Mouse (Mus musculus) heart, postnatal 36 days (tissue): ENCODE data around the gene Coa5. TPM values are rescaled to one million over a fixed set of nuclear protein-coding genes. Genes with fewer than 3 reads are reported as not detected.

Source experiments
- DNase-seq, 2 experiments: peaks; one replicate each; pipeline ENCODE4 v3.0.0; 2021 to 2022
- intact Hi-C: fragments of 180-260 bp; cut with DNase I; formaldehyde crosslinking; loops from one replicate; pipeline ENCODE4 v1.15.1; 2025
- total RNA-seq, 2 experiments: library from RNA; stranded (reverse); gene quantifications; 2 replicates each; pipeline ENCODE4 v1.2.3; 2021

Gene Coa5
- 100 to 1,000 TPM in 1 of 2 experiments, 10 to 100 TPM in 1; 88.1 to 111 TPM for total RNA-seq

DNA sequence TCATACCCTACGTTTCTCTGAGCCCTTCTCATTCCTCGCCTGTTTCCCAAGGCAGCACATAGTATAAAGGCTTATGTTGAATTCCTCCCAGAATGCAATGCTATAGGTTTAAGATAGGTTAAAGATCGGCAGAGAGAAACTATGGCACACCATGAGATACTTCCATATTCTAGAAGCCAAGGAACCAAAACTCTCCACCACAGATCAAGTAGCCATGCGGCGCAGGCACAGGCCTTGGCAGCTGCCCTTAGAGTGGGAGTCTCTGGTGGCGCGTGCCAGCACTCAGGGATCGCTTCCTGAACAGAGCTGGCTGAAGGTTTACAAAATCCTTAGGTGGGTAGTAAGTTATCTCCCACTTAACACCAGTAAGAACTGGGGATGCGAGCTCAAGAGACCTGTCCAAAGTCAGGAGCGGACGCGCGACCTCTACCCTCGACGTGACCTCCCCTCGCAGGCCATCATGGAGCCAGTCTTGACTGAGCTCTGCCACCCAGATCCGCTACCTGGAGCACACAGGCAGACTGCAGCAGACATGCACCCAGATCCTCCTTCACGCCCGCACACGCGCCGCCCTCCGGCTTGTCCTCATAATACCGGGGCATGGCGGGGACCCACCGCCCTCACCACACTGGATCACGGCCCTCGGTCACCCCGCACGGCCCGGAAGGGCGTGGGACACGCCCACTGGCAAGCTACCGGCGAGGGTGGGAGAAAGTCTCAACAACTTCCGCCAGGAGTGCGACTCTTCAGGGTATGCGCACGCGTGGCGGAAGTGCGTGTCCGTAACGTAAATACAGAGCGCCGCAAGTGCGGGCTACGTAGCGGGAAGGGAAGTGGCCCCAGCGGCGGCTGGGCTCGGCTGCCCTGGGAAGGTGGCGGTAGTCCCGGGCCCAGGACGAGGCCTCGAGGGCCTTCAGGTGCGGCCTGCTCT lies at the start of gene Coa5, which contains the start of gene Unc50:
Gene Coa5, minus strand, starts transcription at position 738 of the 931 bp plus-strand sequence.
Gene Unc50, plus strand, starts transcription at position 774 of the 931 bp plus-strand sequence.
- peak; percentile 96 for DNase-seq
- intact Hi-C loops: loop anchor here (5.0 to 10.0 kb wide), 3 partner anchors 108 to 565 kb away; partner anchors contain the start of genes Eif5b, Tsga10 and Txndc9

DNA sequence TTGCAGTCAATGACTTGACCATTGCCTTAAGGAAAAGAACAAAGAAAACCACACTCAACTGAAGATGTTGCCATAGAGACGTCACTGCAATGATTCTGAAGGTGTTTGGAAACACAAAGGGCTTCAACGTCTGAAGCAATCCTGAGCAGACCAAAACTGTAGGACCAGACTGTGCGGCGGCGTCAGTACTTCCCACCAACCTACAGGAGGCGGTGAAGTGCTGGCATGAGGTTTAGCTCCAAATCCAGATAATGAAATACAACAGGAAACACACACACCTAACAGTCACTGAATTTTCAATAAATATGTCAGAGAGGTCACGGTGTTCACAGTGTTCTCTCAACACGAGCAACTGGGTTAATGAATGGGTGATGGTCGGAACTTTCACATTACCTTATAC lies 49.2 kb upstream of the Coa5 start:
- intact Hi-C loops: no loop called here
- peak in 1 of 2 experiments; percentile 23 for DNase-seq

DNA sequence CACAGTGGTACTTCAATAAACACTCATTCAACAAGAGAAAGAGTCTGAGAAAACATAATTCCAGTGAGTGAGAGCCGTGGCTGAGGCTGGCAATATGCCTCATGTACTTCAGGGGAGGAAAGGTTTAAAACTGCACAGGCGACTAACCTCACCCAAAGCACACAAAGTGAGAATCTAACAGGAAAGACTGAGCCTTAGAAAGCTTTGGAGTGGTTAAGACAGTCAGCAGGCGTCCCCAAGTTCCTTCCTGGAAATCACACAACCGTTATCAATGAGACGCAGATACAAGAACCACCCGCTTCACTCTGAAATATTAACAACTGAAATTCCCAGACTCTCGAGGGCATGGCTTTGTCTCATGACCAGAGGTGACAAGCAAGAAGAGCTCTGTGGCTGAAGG lies 48.5 kb upstream of the Coa5 start:
- intact Hi-C loops: no loop called here
- no peak for DNase-seq

- DNase-seq: no peak
- intact Hi-C loops: loop anchor here (2.0 kb wide), 1 partner anchor 63 kb away; the partner anchor contains the start of gene Mgat4a
Observed at GRCm38 (mm10) chr1:37477928-37478327, 48.0 kb upstream of the Coa5 start.

- no peak for DNase-seq
- intact Hi-C loops: loop anchor here (2.0 kb wide), 1 partner anchor 64 kb away; the partner anchor contains the start of gene Mgat4a
Observed at GRCm38 (mm10) chr1:37477250-37477649, 47.3 kb upstream of the Coa5 start.

DNA sequence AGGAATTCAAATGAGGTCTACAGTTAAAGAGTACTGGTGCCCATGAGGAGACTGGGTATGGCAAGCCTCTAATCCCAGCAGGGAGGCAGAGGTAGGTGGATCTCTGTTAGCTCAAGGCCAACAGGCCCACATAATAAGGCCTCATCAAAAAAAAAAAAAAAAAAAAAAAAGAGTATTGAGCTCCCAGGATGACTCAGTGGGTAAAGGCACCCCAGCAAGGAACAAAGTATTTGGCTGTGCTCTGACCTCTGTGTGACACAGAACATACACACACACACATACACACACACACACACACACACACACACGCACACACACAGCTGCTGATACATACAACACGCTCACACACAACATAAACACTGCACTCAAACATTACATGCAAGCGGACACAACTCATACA lies 45.4 kb upstream of the Coa5 start:
- intact Hi-C loops: no loop called here
- no peak for DNase-seq

DNA sequence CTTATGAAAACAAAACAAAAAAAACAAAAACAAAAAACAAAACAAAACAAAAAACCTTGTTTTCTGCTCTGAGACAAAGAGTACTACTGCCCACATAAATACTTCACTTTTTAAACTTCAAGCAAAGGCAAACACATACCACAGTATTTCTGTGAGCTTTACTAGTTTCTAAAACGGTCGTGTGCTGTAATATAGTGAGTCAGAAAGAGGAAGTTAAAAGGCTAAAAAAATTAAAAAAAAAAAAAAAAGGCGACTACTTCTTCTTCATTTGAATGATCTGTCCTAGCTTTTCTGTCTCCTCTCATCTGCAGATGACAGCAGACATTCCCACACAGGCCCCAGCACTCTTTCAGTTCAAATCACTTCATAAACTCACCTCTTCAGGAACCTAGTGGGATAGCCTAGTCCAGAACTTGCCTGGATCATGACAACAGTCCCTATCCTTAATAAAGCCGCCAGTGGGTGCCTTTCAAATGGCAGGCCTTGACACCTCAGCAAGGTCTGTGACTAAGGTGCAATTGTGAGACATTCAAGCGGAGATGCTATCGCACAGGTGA lies 44.8 kb upstream of the Coa5 start:
- intact Hi-C loops: no loop called here
- DNase-seq: no peak

DNA sequence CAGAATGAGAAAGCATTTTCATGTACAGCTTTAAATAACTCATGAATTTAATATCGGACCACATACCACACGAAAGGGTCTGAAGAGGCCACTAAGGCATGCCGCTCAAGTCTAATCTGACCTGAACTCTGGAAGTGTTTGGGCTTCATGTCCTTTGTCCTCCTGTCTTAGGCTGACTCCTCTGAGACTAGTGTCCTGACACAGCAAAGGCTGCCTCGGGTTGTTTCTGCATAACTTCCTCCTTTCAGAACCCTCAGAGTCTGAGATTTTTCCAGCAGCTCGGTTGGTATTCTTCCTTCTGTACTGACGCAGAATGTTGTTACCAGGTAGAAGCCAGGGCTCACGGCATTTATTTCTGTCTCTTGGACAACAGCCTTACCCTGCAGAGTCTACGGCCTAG lies 44.1 kb upstream of the Coa5 start:
- intact Hi-C loops: no loop called here
- peak in 1 of 2 experiments; percentile 26 for DNase-seq

DNA sequence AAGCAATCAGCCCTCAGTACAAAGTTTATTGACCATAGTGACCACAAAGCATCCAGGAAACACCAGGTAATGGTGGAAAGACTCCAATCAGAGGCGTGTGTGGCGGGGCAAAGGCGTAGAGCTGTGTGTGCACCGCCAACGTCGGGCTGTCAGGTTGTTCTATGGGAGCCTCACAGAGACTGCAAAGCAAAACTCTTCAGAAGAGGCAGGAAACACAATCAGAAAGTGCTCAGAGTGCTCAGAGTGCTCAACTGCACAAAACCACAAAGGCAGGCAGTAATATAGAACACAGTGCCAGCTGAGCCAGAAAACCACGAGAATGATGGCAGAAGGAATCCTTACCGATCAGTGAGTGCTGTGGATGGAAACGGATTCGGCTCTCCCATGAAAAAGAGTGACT lies 43.3 kb upstream of the Coa5 start:
- intact Hi-C loops: no loop called here
- no peak for DNase-seq

DNA sequence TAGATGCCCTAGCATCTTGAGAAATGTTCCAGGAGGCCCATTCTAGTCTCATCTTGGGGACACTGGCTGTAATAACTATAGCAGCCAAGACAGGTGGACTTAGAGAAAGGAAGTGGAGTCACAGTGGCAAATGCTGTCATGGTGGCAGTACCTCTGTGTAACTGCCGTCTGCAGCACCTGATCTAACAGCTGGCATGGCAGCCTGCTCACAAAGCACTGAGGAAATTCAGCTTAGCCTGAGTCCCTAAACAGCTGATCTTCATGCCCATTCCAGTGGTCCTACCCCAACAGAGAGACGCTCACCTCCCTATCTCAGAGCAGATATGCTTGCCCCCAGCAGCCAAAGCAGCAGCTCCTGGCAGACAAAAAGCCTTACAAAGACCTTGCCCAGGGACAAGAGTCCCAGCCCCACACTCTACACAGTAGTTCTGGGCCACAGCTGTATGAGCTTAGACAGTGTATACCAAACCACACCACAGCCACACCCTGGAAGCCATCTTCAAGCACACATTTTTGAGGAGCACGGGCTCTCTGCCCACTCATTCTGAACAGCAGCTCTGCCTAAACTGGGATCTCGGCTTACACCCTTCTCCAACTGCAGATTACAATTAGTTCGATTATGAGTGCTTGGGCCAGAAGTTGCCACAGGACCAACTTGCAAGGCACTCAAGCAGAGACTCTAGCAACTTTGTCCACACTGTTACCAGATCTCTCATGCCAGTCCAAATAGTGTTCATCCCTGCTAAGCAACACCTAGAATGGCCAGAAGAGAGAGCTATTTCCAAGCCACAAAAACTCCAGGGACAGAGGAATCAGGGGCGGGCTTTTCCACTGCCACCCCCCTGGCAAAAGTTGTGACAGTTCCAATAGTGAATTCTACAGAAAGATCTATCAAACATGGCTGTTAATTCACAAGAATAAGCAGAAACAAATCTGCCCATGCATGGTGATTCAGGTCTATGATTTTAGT lies 41.6 kb upstream of the Coa5 start:
- DNase-seq: no peak
- intact Hi-C loops: loop anchor here (2.0 kb wide), 1 partner anchor 165 kb away; no protein-coding TSS in a partner anchor

- no peak for DNase-seq
- intact Hi-C loops: no loop called here
Observed at GRCm38 (mm10) chr1:37469007-37469406, 39.1 kb upstream of the Coa5 start.

- intact Hi-C loops: no loop called here
- DNase-seq: no peak
Observed at GRCm38 (mm10) chr1:37467806-37468205, 37.9 kb upstream of the Coa5 start.

DNA sequence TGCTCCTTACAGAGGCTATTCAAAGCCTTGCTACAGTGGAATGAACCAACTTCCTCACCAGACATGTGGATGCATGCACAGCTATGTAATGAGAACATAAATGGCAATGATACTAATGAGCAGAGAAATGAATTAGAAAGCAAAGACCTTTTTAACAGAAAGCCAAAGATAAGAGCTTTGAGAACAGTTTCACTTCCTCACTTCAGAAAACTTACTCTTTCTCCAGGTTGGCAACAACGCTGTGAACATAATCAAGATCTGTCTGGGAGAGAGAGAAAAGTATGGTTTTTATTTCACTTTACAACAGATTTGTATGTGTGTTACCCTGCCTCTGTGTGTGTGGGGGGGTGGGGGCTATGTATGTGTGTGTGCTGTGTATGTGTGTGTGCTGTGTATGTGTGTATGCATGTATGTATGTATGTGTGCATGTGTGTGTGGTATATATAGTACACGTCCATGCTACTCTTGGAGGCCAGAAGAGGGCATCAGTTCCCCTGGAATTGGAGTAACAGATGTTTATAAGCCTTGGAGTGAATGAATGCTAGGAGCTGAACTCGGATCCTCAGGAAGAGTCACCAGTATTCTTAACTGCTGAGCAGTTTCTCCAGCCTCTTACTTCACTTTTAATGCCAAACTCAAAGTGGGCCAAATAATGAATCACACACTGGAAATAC lies 36.6 kb upstream of the Coa5 start:
- no peak for DNase-seq
- intact Hi-C loops: no loop called here

GRCm38 (mm10) chr1:37464878-37465452 lies 35.1 kb upstream of the Coa5 start:
- DNase-seq: no peak
- intact Hi-C loops: no loop called here

GRCm38 (mm10) chr1:37457546-37457945 lies 27.6 kb upstream of the Coa5 start:
- intact Hi-C loops: no loop called here
- no peak for DNase-seq

DNA sequence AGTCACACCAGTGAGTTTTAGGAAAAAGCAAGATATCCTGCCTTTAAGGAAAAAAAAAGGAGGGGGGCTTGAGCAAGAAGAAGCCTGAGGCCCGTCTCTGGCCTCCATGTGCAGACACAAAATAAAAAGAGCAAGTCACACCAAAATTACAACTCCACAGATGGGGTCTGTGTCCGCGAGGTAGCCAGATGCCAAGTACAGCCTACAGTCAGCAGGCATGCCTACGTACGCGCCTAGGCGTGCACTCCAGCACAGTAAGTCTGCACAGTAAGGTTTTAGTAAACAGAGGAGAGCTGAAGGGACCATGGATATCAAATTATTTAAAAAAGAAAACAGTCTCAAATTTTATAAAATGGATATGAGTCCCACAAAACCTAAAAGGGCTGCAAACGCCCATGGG lies 21.4 kb upstream of the Coa5 start:
- intact Hi-C loops: no loop called here
- no peak for DNase-seq

DNA sequence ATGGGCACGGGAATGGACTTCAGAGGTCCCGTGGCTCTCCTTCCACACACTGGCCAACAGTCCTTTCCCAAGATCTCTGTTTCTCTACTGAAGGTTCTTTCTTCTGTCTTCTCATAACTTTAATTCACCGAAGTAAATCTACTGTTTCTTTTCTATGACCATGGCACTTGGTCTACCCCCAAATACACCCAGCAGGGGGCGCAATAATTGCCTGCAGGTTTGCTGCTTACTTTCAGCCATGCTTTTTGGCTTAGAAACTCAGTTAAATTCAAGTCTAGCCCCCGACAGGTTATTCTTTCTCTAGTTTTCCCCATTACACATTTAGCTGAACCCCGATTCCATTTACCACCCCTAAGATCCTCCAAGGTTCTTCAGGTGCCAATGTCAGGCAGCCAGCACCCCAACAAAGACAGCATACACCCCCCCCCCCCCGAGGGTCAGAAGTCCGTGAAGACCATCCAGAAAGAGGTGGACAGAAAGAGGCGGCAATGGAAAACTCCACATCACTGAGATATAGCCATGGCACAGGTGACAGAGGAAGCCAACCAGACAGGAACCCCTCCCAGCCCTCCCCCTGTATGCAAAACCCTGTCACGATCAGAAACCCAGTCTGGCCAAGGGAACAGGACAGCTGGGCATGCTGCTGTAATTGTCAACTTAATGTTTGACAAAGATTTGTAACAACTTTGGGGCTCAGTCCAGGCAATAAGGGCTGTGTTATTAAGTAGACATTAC lies 18.6 kb upstream of the Coa5 start:
- intact Hi-C loops: loop anchor here (2.0 kb wide), 1 partner anchor 188 kb away; no protein-coding TSS in a partner anchor
- peak; percentile 57 to 73 for DNase-seq
